ENCODE assay signal across 14 mouse cellular contexts in genomic region chr4:133570066-133570466, GRCm38 (mm10). TPM values are rescaled to one million over a fixed set of nuclear protein-coding genes. Genes with fewer than 3 reads are reported as not detected.
DNase-seq lines count a peak whose midpoint lies in the region; ATAC-seq and TF ChIP-seq lines count a peak whose summit lies in the region.
"Had no signal": no experiment of that assay in that cellular context is flagged by ENCODE, and none has a peak within 500 bp of the region (broad histone marks: within the 10 kb centered on the region; RNA-seq: fewer than 3 reads in every experiment).

No protein-coding gene starts in this region.

- no peak for DNase-seq in testis, postnatal 10 days (ENCODE audit: low spot score)
- peak; percentile 25 to 55 for DNase-seq in kidney, postnatal 4 days
- no peak for DNase-seq in forebrain, embryonic 11.5 days (ENCODE audit: low spot score)
- DNase-seq in midbrain, postnatal 0 days (ENCODE audit: low spot score): no peak
- no peak for DNase-seq in thymus, postnatal 0 days (ENCODE audit: low spot score)
- DNase-seq in midbrain, embryonic 10.5 days (ENCODE audit: low spot score): no peak
- DNase-seq: embryo, embryonic 11 days had no signal

- no peaks in the 10 kb centered on the region for H3K9me3 ChIP-seq in intestine, embryonic 15.5 days
- H3K9me3 ChIP-seq in forebrain, embryonic 11.5 days (ENCODE audit: control insufficient read depth, low read length): no peaks in the 10 kb centered on the region
- no peaks in the 10 kb centered on the region for H3K9me3 ChIP-seq in midbrain, postnatal 0 days (ENCODE audit: low read length)
- H3K9me3 ChIP-seq in midbrain, embryonic 10.5 days (replicated peaks): no peaks in the 10 kb centered on the region
- H3K9me3 ChIP-seq: limb, embryonic 13.5 days had no signal

- H3K27ac ChIP-seq in testis, adult 2 months (ENCODE audit: control insufficient read depth, insufficient read depth, low read depth, low read length): peak overlapping the region; percentile 27
- H3K27ac ChIP-seq in intestine, embryonic 15.5 days: peak overlapping the region; percentile 75
- H3K27ac ChIP-seq in forebrain, embryonic 11.5 days (ENCODE audit: low read depth, low read length): no peak overlapping the region
- no peak overlapping the region for H3K27ac ChIP-seq in midbrain, postnatal 0 days (ENCODE audit: low read depth, low read length)
- no peak overlapping the region for H3K27ac ChIP-seq in midbrain, embryonic 10.5 days (replicated peaks)
- H3K27ac ChIP-seq: limb, embryonic 13.5 days had no signal

- no peaks in the 10 kb centered on the region for H3K27me3 ChIP-seq in testis, adult 2 months (ENCODE audit: control insufficient read depth, insufficient read depth, low read length)
- H3K27me3 ChIP-seq in intestine, embryonic 15.5 days (replicated peaks): no peaks in the 10 kb centered on the region
- no peaks in the 10 kb centered on the region for H3K27me3 ChIP-seq in forebrain, embryonic 11.5 days (ENCODE audit: control insufficient read depth, insufficient read depth, low read length)
- no peaks in the 10 kb centered on the region for H3K27me3 ChIP-seq in midbrain, postnatal 0 days (ENCODE audit: insufficient read depth, low read length)
- no peaks in the 10 kb centered on the region for H3K27me3 ChIP-seq in midbrain, embryonic 10.5 days (ENCODE audit: low read depth, poor library complexity, severe bottlenecking)
- H3K27me3 ChIP-seq: limb, embryonic 13.5 days had no signal

- peak; percentile 65 for ATAC-seq in intestine, embryonic 15.5 days
- ATAC-seq in forebrain, embryonic 11.5 days (replicated peaks; ENCODE audit: low FRiP score): no peak
- ATAC-seq in midbrain, postnatal 0 days (ENCODE audit: low FRiP score): no peak
- ATAC-seq: forebrain, embryonic 16.5 days had no signal

- H3K36me3 ChIP-seq in testis, adult 2 months (ENCODE audit: control insufficient read depth, insufficient read depth, low read length): no peaks in the 10 kb centered on the region
- no peaks in the 10 kb centered on the region for H3K36me3 ChIP-seq in intestine, embryonic 15.5 days
- H3K36me3 ChIP-seq in forebrain, embryonic 11.5 days (ENCODE audit: control insufficient read depth, insufficient read depth, low read length): no peaks in the 10 kb centered on the region
- H3K36me3 ChIP-seq in midbrain, postnatal 0 days (ENCODE audit: insufficient read depth, low read length): no peaks in the 10 kb centered on the region
- H3K36me3 ChIP-seq in midbrain, embryonic 10.5 days: no peaks in the 10 kb centered on the region
- H3K36me3 ChIP-seq: limb, embryonic 13.5 days had no signal

- peak overlapping the region; percentile 53 for H3K4me3 ChIP-seq in testis, adult 2 months (ENCODE audit: control insufficient read depth, low read depth, low read length)
- no peak overlapping the region for H3K4me3 ChIP-seq in intestine, embryonic 15.5 days (replicated peaks)
- H3K4me3 ChIP-seq in forebrain, embryonic 11.5 days (ENCODE audit: low read depth, low read length): no peak overlapping the region
- no peak overlapping the region for H3K4me3 ChIP-seq in midbrain, postnatal 0 days (ENCODE audit: low read depth, low read length)
- H3K4me3 ChIP-seq in midbrain, embryonic 10.5 days: no peak overlapping the region
- H3K4me3 ChIP-seq: limb, embryonic 13.5 days had no signal

- 38% methylated on average over 10 of the region's 10 CpGs for WGBS in intestine, embryonic 15.5 days
- 62% methylated on average over 10 of the region's 10 CpGs for WGBS in forebrain, embryonic 11.5 days
- WGBS in midbrain, postnatal 0 days: 62% methylated on average over 10 of the region's 10 CpGs
- 61% methylated on average over 10 of the region's 10 CpGs for WGBS in midbrain, embryonic 10.5 days

- TF ChIP-seq CTCF in testis, adult 2 months (IDR thresholded peaks at IDR 0.05; ENCODE audit: control insufficient read depth, insufficient read depth, insufficient replicate concordance, low read depth, low read length): no peak
- no peak for TF ChIP-seq CTCF in midbrain, postnatal 0 days (IDR thresholded peaks at IDR 0.05)

- peak overlapping the region; percentile 37 for H3K4me2 ChIP-seq in intestine, embryonic 15.5 days (replicated peaks)
- H3K4me2 ChIP-seq in forebrain, embryonic 11.5 days (ENCODE audit: low read depth, low read length, severe bottlenecking): no peak overlapping the region
- no peak overlapping the region for H3K4me2 ChIP-seq in midbrain, postnatal 0 days (ENCODE audit: low read depth, low read length, poor library complexity, severe bottlenecking)
- H3K4me2 ChIP-seq: limb, embryonic 13.5 days; midbrain, embryonic 11.5 days had no signal

- TF ChIP-seq POLR2A in testis, adult 2 months (IDR thresholded peaks at IDR 0.05; ENCODE audit: control insufficient read depth, low read depth, low read length): no peak

- peaks cover 10% of the 10 kb centered on the region for H3K4me1 ChIP-seq in testis, adult 2 months (ENCODE audit: control insufficient read depth, insufficient read depth, low read length)
- 0 out of 2 replicates have a peak, but pooled peaks cover 4% of the 10 kb centered on the region for H3K4me1 ChIP-seq in intestine, embryonic 15.5 days (replicated peaks)
- no peaks in the 10 kb centered on the region for H3K4me1 ChIP-seq in forebrain, embryonic 11.5 days (replicated peaks; ENCODE audit: control insufficient read depth, insufficient read depth, low read length)
- no peaks in the 10 kb centered on the region for H3K4me1 ChIP-seq in midbrain, postnatal 0 days (ENCODE audit: insufficient read depth, low read length)
- peaks cover 10% of the 10 kb centered on the region for H3K4me1 ChIP-seq in midbrain, embryonic 10.5 days

- 0 out of 2 replicates have a peak overlapping the region, but pooled peaks have one; percentile 10 for H3K9ac ChIP-seq in intestine, embryonic 15.5 days
- no peak overlapping the region for H3K9ac ChIP-seq in forebrain, embryonic 11.5 days (ENCODE audit: low read length)
- no peak overlapping the region for H3K9ac ChIP-seq in midbrain, postnatal 0 days (replicated peaks; ENCODE audit: low read length, poor library complexity, severe bottlenecking)
- H3K9ac ChIP-seq: limb, embryonic 13.5 days had no signal

RNA-seq across cellular contexts. Expression of gene Gpatch3, which starts 4.5 kb away (rescaled TPM):
- polyA plus RNA-seq in testis, adult 2 months (2012; rRNA removed): 4.9 and 5.7 TPM in 2 replicates
- polyA plus RNA-seq in intestine, embryonic 15.5 days (2015; fragmentation: Nextera tagmentation; extraction: Ambion mirVana): 6.7 and 7.1 TPM in 2 replicates
- 9.2 and 9.3 TPM in 2 replicates for polyA plus RNA-seq in forebrain, embryonic 11.5 days (2014; fragmentation: Nextera tagmentation; extraction: Ambion mirVana)
- total RNA-seq in midbrain, postnatal 0 days (2014; rRNA removed): 8.7 and 10.3 TPM in 2 replicates
- polyA plus RNA-seq in midbrain, postnatal 0 days (2015; fragmentation: Nextera tagmentation; extraction: Ambion mirVana): 5.6 and 6.3 TPM in 2 replicates
- 8.3 and 8.9 TPM in 2 replicates for polyA plus RNA-seq in thymus, postnatal 0 days (2015; fragmentation: Nextera tagmentation; extraction: Ambion mirVana)
- 8.9 and 10.9 TPM in 2 replicates for polyA plus RNA-seq in midbrain, embryonic 10.5 days (2016; fragmentation: Nextera tagmentation; extraction: Ambion mirVana)

RNA-seq across cellular contexts. Expression of gene Gpn2, which starts 14.1 kb away (rescaled TPM):
- 30.9 and 37.4 TPM in 2 replicates for polyA plus RNA-seq in testis, adult 2 months (2012; rRNA removed)
- polyA plus RNA-seq in intestine, embryonic 15.5 days (2015; fragmentation: Nextera tagmentation; extraction: Ambion mirVana): 16.5 and 19.8 TPM in 2 replicates
- 28.6 and 31.8 TPM in 2 replicates for polyA plus RNA-seq in forebrain, embryonic 11.5 days (2014; fragmentation: Nextera tagmentation; extraction: Ambion mirVana)
- total RNA-seq in midbrain, postnatal 0 days (2014; rRNA removed): 22.7 and 23.6 TPM in 2 replicates
- 16.2 and 16.7 TPM in 2 replicates for polyA plus RNA-seq in midbrain, postnatal 0 days (2015; fragmentation: Nextera tagmentation; extraction: Ambion mirVana)
- polyA plus RNA-seq in thymus, postnatal 0 days (2015; fragmentation: Nextera tagmentation; extraction: Ambion mirVana): 23.4 and 25.9 TPM in 2 replicates
- 27.9 and 28.7 TPM in 2 replicates for polyA plus RNA-seq in midbrain, embryonic 10.5 days (2016; fragmentation: Nextera tagmentation; extraction: Ambion mirVana)

RNA-seq across cellular contexts. Expression of gene Nr0b2, which starts 16.9 kb away (rescaled TPM):
- 0.42 and 0.51 TPM in 2 replicates for polyA plus RNA-seq in testis, adult 2 months (2012; rRNA removed)
- polyA plus RNA-seq in intestine, embryonic 15.5 days (2015; fragmentation: Nextera tagmentation; extraction: Ambion mirVana): 7.5 and 8.1 TPM in 2 replicates
- polyA plus RNA-seq in forebrain, embryonic 11.5 days (2014; fragmentation: Nextera tagmentation; extraction: Ambion mirVana): 0.16 TPM in 1 of 2 replicates, not detected in the other
- total RNA-seq in midbrain, postnatal 0 days (2014; rRNA removed): not detected in 2 replicates
- polyA plus RNA-seq in midbrain, postnatal 0 days (2015; fragmentation: Nextera tagmentation; extraction: Ambion mirVana): not detected in 2 replicates
- 0.33 and 0.37 TPM in 2 replicates for polyA plus RNA-seq in thymus, postnatal 0 days (2015; fragmentation: Nextera tagmentation; extraction: Ambion mirVana)
- polyA plus RNA-seq in midbrain, embryonic 10.5 days (2016; fragmentation: Nextera tagmentation; extraction: Ambion mirVana): 0.17 TPM in 1 of 2 replicates, not detected in the other
- total RNA-seq: MEL; neutrophil, adult 5-6 weeks had no signal
- polyA plus RNA-seq: forebrain, embryonic 16.5 days; midbrain, embryonic 11.5 days had no signal

RNA-seq across cellular contexts. Expression of gene Nudc, which starts 24.3 kb away (rescaled TPM):
- polyA plus RNA-seq in testis, adult 2 months (2012; rRNA removed): 83.0 and 104 TPM in 2 replicates
- polyA plus RNA-seq in intestine, embryonic 15.5 days (2015; fragmentation: Nextera tagmentation; extraction: Ambion mirVana): 280 and 288 TPM in 2 replicates
- polyA plus RNA-seq in forebrain, embryonic 11.5 days (2014; fragmentation: Nextera tagmentation; extraction: Ambion mirVana): 348 and 363 TPM in 2 replicates
- 94.8 and 109 TPM in 2 replicates for total RNA-seq in midbrain, postnatal 0 days (2014; rRNA removed)
- 227 and 262 TPM in 2 replicates for polyA plus RNA-seq in midbrain, postnatal 0 days (2015; fragmentation: Nextera tagmentation; extraction: Ambion mirVana)
- polyA plus RNA-seq in thymus, postnatal 0 days (2015; fragmentation: Nextera tagmentation; extraction: Ambion mirVana): 257 and 261 TPM in 2 replicates
- 450 and 503 TPM in 2 replicates for polyA plus RNA-seq in midbrain, embryonic 10.5 days (2016; fragmentation: Nextera tagmentation; extraction: Ambion mirVana)

RNA-seq across cellular contexts. Expression of gene Sfn, which starts 31.9 kb away (rescaled TPM):
- polyA plus RNA-seq in testis, adult 2 months (2012; rRNA removed): 0.81 and 1.1 TPM in 2 replicates
- 47.4 and 51.0 TPM in 2 replicates for polyA plus RNA-seq in intestine, embryonic 15.5 days (2015; fragmentation: Nextera tagmentation; extraction: Ambion mirVana)
- 11.6 and 15.7 TPM in 2 replicates for polyA plus RNA-seq in forebrain, embryonic 11.5 days (2014; fragmentation: Nextera tagmentation; extraction: Ambion mirVana)
- total RNA-seq in midbrain, postnatal 0 days (2014; rRNA removed): 2.0 and 3.6 TPM in 2 replicates
- polyA plus RNA-seq in midbrain, postnatal 0 days (2015; fragmentation: Nextera tagmentation; extraction: Ambion mirVana): 0.67 and 0.86 TPM in 2 replicates
- polyA plus RNA-seq in thymus, postnatal 0 days (2015; fragmentation: Nextera tagmentation; extraction: Ambion mirVana): 60.3 and 66.3 TPM in 2 replicates
- polyA plus RNA-seq in midbrain, embryonic 10.5 days (2016; fragmentation: Nextera tagmentation; extraction: Ambion mirVana): 7.8 and 9.9 TPM in 2 replicates

Comparison
In these comparisons a context has a peak if more than half of its experiments do, and no peak if none do; other contexts are left out.
1. H3K27ac ChIP-seq: peak in testis, adult 2 months (single experiment) and intestine, embryonic 15.5 days (single experiment); none in forebrain, embryonic 11.5 days (single experiment), midbrain, postnatal 0 days (single experiment) and midbrain, embryonic 10.5 days (single experiment).
2. DNase-seq: peak in kidney, postnatal 4 days (2 of 2); none in testis, postnatal 10 days (single experiment), forebrain, embryonic 11.5 days (single experiment), midbrain, postnatal 0 days (single experiment), thymus, postnatal 0 days (single experiment) and midbrain, embryonic 10.5 days (single experiment).